Mouse (Mus musculus) urinary bladder, postnatal 36 days (tissue): ENCODE results near the gene Ncoa1.
A peak's percentile ranks its signal among the peaks of the same experiment; 100 is the strongest.
"Not testable (repeated sequence)": the region's sequence is repeated elsewhere in the genome, so short reads cannot be mapped to it uniquely, and the experiment has no call there.

Experiments used
- DNase-seq, 2 experiments: peaks; one replicate each; pipeline ENCODE4 v3.0.0; 2022; ENCODE audit warnings: low spot score in 2 of 2, mixed read lengths in 1 of 2

Gene Ncoa1

DNA sequence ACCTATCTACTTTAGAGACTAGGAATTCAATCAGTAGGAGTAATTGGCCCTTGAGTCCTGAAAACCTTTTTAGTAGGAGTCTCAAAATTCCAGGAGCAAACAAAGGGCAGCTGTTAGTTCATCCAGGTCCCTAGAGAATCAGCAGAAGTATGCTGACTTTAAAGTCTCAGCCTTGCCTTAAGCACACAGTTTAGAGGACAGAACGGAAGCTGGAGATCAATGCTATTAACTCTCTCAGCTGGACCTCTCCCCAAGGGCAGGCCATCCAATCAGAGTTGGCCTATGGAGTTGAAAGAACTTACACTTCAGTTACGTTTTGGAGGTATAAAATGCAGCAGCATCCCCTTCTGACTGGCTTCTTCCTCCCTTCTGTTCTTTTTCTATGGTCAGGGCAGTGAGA is 154.8 kb downstream of the Ncoa1 start:
- DNase-seq = no peak

DNA sequence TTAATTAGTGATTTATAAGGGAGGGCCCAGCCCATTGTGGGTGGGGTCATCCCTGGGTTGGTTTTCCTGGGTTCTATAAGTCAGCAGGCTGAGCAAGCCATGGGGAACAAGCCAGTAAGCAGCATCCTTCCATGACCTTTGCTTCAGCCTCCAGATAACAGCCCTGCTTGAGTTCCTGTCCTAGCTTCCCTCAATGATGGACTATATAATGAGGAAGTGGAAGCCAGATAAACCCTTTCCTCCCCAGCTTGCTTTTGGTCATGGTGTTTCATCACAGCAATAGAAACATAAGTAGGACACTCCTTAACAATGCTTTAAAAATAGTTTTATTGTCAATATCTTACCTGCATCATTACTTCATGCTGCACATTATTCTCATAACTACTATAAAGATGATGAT is 163.2 kb downstream of the Ncoa1 start:
- no peak for DNase-seq

DNA sequence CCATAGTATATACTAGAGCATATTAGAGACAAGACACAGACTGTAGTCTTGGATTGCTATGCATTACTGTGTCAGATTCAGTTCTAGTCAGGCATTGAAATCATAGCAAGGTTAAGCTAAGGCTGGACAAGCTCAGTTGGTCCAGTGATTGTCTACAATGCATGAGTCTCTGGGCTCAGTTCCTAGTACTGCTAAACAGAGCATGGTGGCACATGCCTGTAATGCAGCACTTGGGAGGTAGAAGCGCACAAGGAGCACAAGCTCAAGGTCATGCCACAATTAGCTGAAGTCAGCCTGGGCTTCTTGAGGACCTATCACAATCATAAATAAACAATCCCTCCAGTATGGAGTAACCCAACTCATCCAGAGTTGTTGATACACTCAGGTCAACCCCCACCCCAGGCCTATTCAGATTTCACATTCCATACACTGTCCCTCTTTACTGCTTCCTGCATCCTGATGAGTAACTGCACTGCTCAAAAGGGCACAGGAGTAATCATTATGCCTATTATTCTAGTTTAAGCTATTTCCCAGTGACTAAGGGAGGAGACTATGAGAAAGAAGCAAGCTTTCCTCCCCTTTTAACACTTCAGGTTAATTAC is 170.2 kb downstream of the Ncoa1 start:
- no peak for DNase-seq

DNA sequence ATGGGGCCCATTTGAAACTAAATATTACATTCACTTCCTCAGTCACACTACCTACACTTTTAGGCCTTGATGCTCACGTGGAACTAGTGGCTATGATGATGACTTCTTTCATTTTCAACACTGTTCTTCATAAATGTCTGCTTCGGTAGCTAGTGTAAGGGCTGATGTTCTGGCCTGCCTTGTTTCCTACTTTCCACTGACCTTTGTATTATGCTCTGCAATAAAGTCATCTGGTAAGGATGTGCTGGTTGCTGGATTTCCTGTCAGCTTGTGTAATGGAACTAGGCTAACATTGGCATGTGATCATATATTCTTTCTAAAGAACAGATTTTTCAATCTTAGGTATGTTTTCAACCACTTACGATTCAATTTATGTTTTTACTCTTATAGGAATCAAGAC is 177.7 kb downstream of the Ncoa1 start:
- no peak for DNase-seq

DNA sequence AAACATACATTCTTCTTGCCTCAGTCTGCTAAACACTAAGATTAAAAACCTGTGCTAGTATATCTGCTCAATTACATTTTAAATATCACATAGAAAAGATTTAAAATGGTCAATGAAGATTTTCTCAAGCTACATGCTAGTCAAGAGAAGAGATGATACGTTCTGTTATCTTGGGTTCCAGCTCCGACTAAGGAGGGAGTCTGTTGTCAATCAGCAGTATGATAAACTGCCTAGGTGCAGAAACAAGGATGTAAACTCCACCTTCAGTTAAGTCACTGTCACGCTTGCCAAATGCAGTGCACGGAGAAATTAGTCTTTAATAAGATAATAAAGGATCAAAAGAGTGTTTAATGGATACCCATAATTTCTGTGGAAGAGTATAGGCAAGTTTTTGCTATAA is 178.4 kb downstream of the Ncoa1 start:
- no peak for DNase-seq

DNA sequence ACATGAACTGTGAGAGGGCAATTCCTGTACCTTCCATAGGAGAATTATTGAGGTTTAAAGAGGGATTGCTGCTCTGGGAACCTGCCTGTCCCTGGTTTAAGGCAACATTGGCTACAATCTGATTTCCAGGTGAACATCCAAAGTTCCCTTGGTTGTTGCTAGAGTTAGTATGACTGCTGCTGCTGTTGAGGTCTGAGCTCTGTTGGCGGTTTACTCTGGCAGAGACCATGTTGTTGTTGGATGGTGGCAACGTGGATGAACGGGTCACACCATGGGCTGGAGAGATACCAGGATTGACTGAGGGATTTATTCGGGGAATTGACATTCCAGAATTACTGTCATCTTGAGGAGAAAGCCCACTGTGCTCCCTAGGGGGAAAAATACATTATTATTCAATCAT is 181.1 kb downstream of the Ncoa1 start:
- DNase-seq = no peak

DNA sequence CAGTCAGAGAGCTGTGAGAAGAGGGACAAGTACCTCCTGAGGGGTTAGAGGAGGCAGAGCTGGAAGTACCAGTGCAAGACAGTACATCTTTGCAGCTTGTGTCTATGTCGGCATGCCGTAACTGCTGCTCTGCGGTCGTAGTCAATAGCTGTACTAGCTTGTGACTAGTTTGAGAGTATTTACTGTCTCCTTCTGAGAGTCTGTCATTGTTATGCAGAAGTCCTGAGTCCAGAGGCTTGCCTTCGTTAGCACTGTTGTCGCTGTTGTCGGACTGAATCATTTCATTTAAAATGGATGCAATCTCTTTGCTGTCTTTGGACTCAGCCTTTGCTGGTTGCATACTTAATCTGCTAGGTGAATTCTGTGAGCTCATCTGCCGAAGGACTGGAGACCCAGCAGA is 181.7 kb downstream of the Ncoa1 start:
- DNase-seq = no peak

DNA sequence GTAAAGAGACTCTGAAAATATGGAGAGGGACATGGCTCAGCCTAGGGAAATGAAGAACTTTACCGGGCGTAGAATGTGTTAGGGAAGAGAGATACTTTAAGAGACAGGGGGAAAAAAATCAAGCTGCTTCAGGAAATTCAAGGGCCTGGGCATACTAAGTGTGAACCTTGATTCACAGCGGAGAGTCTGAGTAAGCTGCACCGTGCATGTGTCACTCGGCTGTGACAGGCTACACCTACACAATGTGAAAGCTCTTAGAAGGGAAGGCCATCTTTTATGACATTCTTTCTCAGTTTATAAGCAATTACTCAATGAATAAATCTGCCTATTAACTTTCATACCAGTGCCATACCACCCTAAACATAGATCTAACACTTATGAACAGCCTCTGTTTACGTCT is 183.2 kb downstream of the Ncoa1 start:
- DNase-seq = no peak

DNA sequence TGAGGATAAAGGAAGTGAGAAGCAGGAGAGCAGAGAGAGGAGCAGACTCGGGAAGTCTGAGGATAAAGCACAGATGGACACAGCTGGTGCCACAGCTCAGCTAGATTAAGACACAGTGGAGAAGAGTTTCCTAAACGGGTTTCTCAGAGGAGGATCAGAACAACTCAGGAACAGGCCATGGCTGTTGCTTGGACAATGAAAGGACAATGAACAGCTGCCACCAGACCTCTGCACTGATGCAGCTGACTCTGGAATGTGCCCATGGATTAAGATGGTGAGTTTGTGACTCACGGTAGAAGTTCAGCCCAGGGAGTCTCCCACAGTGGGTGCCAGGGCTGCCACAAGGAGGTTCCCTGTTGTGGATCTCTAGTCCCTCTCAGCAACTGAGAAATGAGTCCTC is 191.8 kb downstream of the Ncoa1 start:
- DNase-seq = no peak

DNA sequence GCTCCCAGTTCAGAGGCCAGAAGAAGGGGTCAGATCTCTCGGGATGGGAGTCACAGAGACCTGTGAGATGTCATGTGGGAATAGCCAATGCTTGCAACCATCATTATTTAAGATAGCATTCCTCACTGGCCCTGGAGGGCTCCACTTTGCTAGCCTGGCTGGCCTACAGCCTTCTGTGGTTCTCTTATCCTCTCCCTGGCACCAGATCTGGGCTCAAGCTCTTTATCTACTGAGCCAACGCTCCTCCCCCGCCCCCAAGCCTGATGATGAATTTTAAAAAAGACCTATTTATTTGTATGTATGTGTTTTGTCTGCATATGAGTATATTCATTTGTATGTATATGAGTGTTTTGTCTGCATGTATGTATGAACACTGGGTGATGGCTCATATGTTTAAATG is 197.1 kb downstream of the Ncoa1 start:
- DNase-seq = no peak

DNA sequence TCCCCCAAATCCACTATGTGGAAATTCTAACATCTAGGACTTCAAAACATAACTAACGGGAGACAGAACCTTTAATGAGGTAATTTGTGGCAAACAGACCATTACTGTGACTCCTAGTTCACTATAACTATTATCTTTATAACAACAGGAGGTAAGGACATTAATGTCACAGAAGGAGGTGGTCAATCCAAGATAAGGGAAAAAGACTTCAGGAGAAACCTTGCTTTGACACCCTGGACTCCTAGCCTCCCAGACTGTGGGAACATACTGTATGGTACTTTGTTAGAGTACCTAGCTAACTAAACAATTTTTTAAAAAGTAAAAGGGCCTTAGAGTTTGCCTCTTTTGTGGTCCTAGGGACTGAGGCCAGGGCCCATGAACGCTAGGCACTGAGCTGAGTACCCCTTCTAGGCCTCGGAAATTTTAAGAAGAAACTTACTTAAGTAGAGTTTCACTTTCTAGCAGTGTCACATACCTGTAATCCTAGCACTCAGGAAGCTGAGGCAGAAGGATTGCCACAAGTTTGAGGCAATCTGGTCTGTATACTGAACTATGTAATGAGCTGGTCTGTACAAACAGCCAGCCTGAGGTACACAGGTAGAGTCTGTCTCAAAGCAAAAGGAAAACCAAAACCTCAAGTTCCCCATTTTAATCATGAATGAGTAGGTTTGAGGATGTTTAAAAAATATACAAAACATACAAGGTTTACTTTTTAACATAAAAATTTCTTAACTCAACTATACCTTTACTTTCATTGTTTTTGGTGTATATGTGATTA is 197.8 kb downstream of the Ncoa1 start:
- DNase-seq = no peak

DNA sequence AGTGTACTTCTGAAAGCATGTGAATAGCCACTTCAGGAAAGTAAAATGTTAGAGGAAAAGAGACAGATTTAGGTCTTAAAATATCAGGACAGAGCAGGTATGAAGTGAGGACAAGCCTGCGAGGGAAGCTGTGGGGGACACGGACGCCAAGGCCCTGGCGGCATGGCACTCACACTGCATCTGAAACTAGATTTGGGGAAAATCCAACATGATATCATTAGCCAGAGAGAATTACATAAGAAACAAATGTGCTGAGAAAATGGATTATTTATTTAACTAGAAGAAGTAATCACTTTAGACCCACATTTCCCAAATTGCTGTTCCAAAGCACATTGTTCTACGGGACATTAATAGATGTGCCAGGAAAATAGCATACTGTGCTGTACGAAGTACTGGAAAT is 205.9 kb downstream of the Ncoa1 start:
- no peak for DNase-seq

DNA sequence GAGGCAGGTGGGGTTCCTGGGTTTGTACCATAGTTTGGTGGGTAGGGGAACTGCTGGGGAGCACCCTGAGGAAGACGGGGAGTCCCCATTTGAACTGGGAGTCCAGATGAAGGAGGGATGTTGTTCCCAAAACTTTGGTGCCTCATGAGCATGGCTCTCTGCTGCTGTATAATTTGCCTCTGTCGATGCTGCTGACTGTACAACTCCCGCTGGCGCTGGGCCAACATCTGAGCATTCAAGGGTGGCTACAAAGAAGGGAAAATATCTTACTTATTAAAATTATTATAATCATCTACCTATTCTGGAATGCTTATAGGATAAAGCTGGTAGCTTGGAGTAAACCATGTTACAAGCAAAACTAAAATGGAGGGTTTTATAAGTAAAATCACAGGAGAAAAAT is 209.2 kb downstream of the Ncoa1 start:
- DNase-seq = no peak

DNA sequence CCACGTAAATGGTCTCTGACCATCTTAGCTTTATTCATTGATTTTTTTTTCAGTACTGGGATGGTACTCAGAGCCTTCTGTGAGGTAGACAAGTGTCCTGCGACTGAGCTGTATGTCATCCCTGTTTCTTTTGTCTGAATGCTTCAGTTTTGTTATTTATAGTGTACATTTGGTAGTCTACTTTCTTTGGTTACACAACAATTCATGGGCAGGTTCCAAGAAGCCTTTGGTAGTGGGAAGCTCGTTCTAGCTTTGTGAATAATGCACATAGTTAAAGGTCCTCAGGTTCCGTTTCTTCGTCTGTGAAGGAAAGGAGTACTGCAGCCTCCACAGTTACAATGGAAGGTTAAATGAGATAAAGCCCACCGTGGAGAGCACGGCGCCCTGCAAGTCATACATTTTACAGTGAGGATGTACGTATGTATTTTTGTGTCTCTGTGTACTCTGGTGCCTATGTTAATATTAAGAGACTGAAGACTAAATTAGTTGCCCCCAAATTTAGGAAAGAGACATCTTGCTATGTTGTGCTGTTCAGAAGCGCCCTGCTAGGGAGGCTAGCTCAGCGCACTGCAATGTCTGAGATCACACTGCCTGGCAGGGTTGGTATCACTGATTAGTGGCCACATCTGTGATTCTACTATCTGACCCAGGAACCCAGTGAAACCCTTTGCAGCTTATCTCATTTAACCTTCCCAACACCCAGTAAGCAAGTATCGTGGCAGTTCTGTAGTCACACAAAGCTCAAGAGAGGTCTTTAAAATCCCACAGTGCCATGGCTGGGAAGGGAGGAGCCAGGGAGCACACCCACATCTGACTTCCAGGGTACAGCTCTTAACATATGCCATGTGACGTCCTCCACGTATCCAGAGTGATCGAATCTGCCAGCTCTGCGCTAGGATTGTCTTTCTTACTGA is 224.0 kb downstream of the Ncoa1 start:
- no peak for DNase-seq

DNA sequence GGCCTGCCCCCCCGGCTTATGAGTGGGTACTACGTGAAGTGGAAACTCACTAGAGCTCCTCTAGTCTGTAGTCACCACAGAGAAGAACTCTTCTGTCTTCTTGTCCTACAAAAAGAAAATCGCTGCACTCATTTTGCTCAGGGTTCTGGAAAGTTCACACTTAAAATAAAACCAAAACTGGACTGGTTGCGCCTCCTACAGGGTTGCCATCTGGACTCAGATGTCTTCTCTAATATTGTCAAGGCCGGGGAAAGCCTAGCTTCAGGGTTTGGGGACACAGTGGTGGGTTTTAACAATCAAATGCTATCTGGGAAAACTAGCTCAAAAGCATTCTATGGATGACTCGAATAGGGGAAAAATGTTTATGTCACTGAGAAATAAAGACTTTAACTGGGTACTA is 227.2 kb downstream of the Ncoa1 start:
- DNase-seq = no peak

DNA sequence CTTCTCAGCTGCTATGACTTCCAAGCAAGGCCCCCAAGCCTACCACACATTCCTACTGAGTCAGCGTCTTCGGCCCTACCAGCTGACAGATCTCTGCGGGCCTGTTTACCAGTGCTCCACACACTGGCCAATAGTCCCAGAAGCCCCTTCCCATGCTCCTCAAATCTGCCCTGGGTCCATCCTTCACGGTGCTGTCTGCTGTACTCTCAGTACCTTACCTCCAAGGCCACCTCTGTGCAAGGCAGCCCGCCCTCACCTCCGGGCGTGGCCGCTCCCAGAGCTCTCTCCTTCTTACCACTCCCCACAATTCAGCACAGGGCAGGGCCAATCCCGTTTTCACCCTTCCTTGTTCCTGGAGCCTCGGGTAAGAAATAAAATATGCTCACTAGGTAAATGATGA is 231.2 kb downstream of the Ncoa1 start:
- no peak for DNase-seq

DNA sequence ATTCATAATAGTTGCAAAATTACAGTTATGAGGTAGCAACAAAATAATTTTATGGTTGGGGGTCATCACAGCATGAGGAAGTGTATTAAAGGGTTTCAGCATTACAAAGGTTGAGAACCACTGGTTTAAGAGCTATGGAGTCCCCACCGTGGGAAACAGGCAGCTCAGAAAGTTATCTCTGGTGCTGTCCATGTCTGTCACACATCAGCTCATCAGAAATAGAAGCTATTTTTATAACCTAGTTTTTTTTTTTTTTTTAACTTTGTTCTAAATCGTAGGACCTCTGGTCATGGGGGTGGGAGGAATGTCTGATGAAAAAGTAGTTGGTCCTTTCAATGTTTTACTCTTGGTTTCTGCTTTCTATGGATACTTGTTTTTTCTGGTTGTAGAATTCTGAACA is 233.2 kb downstream of the Ncoa1 start:
- DNase-seq = no peak

DNA sequence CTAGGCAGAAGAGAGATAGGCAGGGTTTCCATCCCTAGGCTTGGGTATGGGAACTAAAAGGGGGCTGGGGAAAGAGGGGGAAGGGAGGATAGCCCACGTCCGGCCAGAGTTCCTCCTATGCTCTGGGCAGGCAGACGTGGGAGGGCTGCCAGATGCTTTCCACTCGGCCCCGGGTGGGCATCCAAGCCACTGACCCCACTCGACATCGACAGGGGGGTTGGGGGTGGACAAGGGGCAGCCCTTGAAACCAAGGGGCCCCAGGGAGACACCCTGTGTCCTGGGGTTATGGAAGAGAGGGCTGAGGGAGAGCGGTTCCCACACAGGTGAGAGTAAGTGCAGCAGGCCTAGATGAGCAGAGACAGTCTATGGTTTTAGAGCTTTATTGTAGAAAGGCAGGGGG is 236.7 kb downstream of the Ncoa1 start:
- not testable (repeated sequence) for DNase-seq

DNA sequence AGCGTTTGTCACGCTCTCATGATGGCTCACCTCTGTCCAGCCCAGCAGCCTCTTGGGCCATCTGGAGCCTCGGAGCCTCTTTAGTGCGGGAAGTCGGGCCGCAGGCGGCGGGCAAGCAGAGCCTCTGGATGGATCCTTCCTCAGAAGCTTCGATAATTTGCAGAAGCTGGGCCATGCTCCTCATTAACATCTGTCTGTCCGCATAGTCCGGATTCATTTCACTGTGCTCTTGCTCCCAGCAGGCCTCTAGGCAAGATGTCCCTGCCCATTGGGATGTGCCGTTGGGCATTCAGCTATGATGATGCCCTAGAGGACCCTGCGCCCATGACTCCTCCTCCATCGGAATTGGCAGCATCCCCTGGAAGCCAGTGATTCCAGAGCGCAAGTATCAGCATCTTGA is 239.5 kb downstream of the Ncoa1 start:
- DNase-seq = no peak

DNA sequence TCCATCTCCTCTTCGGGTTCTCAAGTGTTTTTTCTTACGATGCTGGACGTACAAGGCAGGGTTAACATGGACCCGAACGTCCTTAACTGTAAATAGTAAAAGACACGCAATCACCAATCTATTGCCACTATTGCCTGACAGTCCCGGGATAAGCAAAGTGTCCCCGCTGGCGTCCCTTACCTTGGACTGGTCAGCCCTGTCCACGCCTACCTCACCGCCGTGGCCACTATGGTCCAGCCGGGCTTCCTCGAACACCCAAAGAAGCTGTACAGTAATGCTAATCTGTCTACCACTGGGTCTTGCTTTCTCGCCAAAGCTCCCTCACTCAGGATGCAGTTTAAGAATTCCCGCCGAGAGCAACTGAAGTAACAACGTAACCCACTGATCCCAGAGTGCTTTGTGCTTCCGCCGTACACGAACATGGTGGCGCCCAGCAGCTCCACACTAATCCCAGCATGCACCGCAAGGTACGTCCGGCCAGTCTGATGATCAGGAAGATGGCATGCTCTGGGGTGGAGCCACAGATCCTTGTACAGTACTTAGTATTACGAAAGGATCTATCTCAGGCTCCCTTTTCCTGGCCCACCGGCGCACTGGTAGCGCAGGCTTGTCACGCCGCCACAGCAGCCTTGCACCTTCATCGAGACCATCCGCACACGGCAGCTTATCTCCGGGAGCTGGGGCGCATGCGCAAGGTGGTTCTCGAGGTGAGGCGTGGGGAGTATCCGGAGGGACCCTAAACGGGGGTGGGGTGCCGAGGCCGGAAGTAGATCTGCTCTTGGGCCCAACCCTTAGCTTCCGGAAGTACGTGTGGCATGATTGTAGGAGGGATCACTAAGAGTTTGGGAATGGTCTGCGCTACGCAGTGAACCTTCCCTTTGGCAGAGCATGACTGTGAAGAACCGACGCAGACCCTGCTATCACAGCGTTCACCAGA is 243.1 kb downstream of the Ncoa1 start, which contains the start of the genes Ptrhd1 and Cenpo:
Gene Ptrhd1, plus strand, starts transcription at position 456 of the 937 bp plus-strand sequence.
Gene Cenpo, minus strand, starts transcription at position 723 of the 937 bp plus-strand sequence.
- DNase-seq = peak; percentile 96 to 97

DNA sequence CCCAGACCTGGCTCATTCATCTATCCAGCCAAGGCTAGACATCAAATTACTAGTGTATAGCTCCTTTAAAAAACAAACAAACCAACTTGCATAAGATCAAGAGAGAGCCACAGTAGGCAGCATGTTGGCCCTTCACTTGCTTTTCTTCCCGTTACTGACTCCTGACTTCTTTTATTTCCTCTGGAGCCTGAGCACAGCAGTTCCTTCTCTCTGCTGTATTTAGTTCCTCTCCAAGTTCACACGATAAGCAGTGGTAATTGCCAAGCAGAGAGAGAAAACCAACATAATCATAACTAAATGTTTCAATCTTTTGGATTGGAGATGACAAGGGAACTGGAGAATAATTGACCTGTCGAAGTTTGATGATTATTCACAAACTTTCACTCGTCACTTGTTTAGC is 244.2 kb downstream of the Ncoa1 start:
- DNase-seq = no peak
